Mouse (Mus musculus): ENCODE data around the gene Gbp2.

DNA sequence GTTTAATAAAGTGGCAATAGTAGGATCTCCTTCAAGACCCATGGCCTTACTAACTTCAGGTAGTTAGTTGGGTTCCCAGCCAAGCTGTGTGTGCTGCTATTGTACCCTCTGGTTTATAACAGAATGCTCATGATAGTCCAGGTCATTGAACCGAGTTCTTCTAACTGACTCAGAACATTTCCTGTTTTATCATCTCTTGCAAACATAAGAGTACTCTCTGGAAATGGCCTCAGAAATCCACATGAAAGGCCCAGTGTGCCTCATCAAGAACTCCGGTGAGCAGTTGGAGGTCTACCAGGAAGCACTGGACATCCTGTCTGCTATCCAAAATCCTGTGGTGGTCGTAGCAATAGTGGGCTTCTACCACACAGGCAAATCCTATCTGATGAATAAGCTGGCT, 22.5 kb upstream of the Gbp2 start:
- TF ChIP-seq CTCF (IDR thresholded peaks at IDR 0.05; ENCODE audit: low read depth) = no peak
- TF ChIP-seq EP300 (IDR thresholded peaks at IDR 0.05; ENCODE audit: low read depth) = no peak

Data from heart, postnatal 0 days (tissue).